Mouse (Mus musculus) monocyte, adult 5-6 weeks (primary cell): ENCODE data around the gene Pak1. TPM values are rescaled to one million over a fixed set of nuclear protein-coding genes. Genes with fewer than 3 reads are reported as not detected.

Experiments used
- ATAC-seq: fragments of 153-309, 156-312 bp; replicated peaks from 2 replicates; pipeline ENCODE4 v1.8.0; 2017; ENCODE audit warnings: mild to moderate bottlenecking; ENCODE audit not compliant: low TSS enrichment, insufficient number of reproducible peaks, severe bottlenecking, poor library complexity, low FRiP score
- total RNA-seq: library from RNA; stranded (forward); fragments of 200-1000, 200-491, 200-594 nt; gene quantifications from 3 replicates; pipeline ENCODE4 v1.2.3, GENCODE M21; 2017

Gene Pak1
- total RNA-seq, result 9.9 to 21.3 TPM (median 14.8 TPM) in 3 replicates

DNA sequence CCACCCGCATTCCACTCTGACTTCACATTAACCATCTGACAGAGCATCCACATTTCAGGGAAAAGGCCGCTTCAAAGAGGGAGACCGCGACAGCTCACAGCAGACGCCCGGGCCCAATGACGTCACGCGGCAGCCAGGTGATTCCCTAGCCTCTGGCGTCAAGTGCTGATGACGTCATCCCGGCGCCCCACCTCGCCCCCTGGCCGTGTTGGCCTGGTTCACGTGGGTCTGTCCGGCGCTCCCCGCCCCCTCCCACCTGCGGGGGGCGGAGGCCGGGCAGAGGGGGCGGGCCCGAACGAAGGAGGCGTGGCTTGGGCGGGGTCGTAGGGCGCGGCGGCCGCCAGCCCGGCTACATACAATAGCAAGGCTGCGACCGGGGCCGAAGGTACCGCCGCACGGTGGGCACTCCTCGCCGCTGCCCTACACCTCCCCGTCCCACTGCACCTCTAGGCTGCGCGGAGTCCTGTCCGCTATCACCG lies at the start of gene Pak1:
Gene Pak1 (plus strand): TSS at position 352 of the 479 bp plus-strand sequence.
- ATAC-seq, result no peak; the same call in 1 of the 2 replicates

GRCm38 (mm10) chr7:97740948-97741347 lies 47.4 kb upstream of the Pak1 start:
- ATAC-seq, result no peak

GRCm38 (mm10) chr7:97741756-97742291 lies 46.5 kb upstream of the Pak1 start:
- no peak for ATAC-seq

DNA sequence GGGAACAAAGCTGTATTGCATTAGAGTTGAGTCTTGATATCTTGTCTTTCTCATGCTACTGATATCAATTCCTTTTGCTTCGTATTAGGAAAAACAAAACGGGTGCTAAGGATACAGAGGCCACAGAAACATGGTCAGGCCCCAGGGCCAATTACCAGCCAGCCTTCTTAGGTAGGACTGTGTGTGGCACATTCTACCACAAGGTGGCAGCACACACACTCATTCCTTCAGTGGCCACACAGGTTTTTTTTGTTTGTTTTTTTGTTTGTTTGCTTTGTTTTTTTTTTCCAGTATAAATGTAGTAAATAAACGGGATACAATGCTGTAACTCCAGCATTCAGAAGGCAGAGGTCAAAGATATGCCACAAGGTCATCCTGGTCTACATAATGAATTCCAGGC lies 43.0 kb upstream of the Pak1 start:
- ATAC-seq, result no peak

DNA sequence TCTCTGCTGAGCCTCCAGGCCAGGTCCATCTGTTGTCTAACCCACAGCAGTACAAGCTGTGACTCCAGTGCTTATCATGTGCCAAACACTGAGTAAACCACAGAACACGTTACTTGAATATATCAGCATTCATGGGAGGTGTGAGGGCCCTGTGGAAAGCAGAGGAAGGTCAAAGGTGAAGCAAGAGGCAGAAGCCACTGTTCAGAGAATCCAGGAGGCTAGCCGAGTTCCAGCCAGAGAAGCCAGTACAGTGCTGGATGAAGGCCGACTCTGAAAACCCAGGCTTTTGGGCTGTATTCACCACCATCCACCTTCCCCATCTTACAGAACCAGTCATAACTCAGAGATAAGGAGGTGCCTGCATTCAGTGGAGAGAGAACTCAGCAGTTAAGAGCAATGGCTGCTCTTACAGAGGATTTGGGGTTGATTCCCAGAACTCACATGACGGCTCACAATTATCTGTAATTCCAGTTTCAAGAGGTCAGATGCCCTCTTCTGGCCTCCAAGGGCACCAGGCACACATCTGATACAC lies 41.1 kb upstream of the Pak1 start:
- ATAC-seq, result no peak

GRCm38 (mm10) chr7:97747787-97748497 lies 40.4 kb upstream of the Pak1 start:
- peak; percentile 52 for ATAC-seq

DNA sequence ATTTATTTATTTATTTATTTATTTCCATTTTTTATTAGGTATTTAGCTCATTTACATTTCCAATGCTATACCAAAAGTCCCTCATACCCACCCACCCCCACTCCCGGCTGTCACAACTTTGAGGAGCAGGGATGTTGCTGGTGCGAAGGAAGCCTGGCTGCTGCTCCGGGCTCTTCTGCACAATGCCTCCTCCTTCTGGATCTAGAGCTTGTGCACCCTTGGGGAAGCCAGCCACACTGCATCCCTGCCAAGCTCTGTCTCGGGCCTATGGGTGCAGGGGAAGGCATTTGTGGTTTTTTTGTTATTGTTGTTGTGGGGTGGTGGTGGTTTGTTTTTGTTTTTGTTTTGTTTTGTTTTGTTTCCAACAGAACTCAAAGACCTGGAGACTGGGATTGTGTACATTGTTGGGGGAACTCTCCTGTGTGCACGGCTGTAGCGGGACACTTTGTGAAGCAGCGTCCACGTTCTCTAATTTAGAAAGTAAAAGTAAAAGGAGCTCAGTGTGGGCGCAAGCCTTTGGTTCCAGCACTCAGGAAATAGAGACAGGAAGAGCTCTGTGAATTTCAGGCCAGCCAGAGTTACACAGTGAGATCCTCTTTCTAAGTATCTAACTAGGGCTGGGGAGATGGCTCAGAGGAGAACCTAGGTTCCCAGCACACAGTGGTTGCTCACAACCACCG lies 39.7 kb upstream of the Pak1 start:
- ATAC-seq, result peak; percentile 68

DNA sequence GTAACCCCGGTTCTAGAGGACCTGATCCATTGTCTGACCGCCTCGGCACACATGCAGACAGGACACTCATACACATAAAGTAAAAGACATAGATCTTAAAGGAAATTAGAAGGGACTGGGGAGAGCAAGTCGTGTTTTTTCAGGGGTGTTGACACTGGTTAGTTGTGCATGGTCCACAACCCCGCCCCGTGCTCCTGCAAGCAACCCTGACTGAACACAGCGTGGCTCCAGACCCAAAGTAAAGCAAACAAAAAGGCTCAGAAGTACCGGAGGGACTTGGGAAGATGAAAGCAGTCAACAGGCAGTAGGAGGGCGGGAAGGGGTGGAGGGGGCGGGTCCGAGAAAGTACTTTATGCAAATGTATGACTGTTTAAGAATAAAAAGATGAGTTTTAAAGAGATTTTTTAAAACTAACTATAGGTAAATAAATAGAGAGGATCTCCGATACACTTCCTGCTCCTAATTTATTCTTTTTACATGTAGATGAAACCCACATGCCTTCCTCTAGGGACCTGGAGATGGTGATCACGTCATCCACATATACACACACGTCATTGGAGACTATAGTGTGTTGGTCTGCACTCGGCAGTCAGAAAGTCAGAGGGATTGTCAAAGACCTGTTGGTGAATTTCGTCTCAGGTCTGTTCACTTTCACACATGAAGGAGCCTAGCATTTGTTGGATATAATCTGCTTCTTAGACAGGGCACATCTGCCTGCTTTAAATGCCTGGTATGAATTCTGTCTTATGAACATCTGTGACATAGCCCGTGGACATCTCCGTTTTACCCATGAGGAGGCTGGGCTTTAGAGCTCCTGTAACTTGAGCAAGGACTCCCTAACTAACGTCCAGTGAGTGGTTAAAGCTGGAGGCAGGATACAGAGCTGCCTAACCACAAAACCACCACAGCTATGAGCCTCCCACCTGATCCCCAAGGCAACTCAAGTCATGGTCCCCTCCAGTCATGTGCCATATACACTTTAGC lies 38.8 kb upstream of the Pak1 start:
- 0 out of 2 replicates have a peak, but pooled peaks have one; percentile 19 for ATAC-seq

GRCm38 (mm10) chr7:97756967-97757881 lies 31.1 kb upstream of the Pak1 start:
- ATAC-seq, result no peak

DNA sequence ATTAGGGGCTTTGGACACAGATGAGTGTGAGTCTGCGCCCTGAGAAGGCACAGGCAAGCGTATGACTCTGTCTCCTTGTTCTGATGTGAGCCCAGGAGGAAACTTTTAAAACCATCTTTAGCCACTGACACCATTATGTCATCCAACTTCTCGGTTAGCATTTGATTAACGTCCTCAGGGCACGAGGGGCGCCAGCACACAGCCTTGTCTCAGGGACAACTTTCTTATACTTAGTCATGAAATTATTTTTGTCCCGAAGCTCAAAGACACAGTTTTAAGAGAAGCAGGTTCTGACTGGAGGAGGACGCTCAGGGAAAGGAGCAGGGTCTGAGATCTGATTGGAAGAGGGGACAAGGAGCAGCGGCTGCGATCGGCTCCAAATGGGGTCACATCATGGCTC lies 23.8 kb upstream of the Pak1 start:
- ATAC-seq, result no peak

DNA sequence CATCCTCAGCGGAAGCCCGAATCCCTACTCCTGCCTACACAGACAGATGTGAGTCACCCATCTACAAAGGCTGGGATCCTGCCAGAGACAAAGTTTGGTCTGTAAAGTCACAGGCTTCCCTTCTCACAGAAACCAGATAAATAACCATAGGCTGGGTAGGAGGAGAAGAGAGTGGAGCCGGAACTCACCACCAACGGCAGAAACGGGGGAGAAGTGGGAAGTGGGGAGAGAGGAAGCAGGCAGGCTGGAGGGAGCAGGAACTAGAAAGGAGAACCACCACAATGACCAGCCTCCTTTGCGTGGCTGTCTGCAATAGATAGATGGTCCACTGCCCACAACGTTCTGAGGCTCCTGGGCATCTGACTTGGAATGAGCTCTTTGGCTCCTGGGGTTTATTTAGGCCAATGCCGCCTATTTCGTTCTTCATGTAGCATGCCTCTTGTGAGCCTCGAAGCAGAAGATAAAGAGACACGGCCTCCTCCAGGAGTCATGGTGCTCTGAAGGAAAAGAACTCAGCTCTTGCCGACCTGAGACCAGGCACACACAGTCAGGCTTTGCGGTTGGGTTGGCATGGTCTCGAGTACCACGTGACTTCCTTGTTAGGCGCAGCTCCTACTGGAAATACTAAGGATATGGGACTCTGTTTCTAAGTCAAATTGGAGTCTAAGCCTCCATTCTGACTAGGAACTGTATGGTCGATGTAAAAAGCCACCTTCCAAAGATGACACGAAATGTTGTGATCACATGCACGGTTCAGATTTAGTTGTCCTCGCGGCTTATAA lies 23.0 kb upstream of the Pak1 start:
- peak; percentile 92 for ATAC-seq

DNA sequence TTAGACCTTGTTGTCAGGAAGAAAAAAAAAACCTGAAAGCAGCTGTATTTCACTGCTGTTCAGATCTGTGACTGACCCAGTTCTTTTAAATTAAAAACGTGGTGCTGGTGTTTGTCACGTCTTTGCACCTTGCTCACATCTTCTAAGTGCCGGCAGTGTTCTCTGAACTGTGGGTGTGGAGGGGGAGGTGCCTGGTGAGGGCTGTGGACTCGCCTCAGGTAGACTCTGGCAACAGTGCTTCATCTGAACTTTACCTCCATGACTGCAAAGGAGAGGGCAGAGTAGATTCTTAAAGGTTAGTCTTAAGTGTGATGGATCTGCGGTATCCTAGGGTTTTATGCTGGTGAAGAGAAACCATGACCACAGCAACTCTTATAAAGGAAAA lies 22.4 kb upstream of the Pak1 start:
- ATAC-seq, result no peak

- no peak for ATAC-seq
Measured at GRCm38 (mm10) chr7:97766406-97767166, 21.8 kb upstream of the Pak1 start.

DNA sequence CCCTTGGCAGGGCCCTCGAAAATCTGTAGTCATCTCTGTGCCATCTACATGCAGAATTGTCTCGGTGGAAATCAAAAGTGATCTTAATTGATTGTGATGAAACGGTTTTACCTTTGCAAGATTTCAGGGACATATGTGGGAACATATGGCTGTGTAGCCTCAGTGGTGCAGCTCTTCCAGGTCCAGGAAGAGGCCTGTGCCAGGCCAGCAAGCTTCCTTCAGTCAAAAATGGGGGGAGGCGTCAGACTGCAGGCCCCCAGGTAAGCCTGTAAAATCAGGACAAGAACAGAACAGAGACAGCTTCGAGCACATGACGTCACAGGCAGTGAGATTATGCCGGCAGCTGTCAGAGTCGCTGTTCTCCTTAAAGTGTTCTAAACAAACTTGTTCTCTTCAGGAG lies 20.5 kb upstream of the Pak1 start:
- no peak for ATAC-seq

GRCm38 (mm10) chr7:97769020-97769419 lies 19.3 kb upstream of the Pak1 start:
- no peak for ATAC-seq
